Mouse (Mus musculus) induced T-regulatory cell, adult 2 months (primary cell): Measurements from ENCODE around the gene Tpcn2.

ENCODE experiments used
- DNase-seq: peaks from one replicate; pipeline ENCODE4 v3.0.0-alpha.2; 2012; ENCODE audit warnings: low read depth

Gene Tpcn2

DNA sequence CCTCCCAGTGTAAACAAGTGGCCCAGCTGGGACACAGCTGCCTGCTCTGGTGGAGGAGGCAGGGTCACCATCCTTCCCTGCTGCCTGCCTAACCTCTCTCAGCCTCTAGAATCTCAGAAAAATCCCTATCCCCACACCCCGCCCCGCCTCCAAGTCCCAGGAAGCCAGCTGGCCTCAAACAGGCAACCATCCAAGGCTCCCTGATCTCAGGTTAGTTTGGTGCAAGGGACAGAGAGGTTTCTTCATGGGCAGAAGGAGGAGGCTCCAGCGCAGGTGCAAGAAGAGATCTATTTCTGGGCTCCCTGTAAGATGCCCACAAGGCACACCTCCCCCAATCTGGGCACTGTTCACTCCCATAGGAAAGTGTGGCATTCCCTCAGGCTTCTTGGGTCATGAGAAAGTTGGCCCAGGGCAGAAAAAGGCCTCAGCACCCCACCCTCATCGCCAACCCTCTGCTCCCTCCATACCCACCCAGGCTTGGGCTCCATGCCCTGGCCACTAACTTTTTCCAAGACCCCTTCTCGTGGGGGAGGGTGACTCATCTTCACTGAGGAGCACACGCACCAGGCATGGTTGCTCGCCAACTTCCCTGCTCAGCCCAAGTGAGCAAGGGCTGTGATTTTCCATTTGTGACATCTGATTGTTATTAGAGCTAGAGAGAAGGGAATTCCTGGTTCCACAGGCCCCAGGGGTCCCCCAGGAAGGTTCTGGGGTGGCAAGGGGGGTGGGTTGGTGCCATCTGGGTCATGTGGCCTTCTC is 15.9 kb upstream of the Tpcn2 start:
- DNase-seq: no peak

DNA sequence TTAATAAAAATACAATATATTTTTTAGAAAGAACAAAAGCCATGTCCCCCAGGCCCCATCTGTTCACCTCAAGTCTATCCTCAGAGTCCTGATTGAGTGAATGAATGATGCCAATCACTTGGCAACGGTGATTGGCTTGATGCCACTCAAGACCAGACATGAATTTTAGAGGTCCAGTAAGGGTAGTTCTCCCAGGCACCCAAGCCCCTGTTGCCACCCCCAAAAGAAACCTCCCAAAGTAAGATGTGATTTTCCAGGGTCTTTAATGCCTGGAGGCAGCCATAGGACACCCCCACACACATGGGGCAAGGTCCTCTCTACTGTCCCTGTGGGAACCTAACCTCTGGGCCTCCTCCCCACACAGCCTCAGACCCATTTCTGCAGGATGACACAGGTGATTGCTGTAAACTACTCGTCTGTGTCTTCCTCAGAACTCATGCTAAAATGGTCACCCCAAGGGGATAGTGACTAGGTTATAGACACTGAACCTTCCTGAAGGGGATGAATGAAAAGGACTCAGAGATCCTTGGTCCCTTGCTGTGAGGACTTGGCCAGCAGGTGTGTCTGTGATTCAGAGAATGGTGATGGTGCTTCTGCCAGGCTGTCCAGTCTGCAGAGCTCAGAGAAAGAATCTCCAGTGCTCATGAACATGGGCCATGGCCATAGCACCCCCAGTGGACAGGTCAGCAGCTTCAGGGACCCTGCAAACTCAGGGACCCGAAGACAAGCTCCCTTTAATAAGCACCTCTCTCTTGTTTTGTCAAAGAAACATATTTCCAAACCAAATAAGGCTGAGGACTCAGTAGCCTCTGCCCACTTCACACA is 15.1 kb upstream of the Tpcn2 start:
- DNase-seq: no peak

DNA sequence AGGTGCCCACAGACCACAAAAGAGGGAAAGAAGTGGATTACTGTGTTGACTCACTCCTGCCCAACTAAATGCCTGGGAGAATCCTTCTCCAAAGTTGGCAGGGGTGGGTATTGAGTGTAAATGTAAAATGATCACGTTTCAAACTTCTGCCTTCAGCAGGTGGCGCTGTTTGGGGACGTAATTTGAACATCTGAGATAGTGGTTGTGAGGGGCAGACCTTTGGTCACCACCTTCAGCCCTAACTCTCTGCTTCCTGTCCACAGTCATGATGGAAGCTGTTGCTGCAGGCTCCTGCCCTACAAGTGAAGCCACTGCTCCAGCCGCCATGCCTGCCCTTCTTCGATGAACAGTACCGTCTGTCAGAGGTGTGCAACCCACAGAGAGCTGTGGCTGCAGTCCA is 10.0 kb upstream of the Tpcn2 start:
- DNase-seq: peak; percentile 29

DNA sequence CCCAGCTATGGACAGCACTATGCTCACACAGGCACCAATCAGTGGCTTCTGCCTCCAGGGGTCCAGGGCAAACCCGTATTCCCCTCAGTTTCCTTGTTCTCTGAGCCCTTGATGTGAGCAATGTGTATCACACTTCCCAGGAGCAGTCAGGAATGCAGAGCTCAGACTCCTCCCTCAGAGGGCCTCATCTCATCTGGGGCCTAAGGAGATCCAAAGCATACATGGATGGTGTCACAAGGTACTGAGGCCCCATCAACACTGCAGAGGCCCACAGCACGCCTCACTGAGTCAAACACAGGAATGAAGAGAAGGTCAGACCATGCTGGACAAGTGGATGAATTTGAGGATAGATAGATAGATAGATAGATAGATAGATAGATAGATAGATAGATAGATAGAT is 8.9 kb upstream of the Tpcn2 start:
- DNase-seq: no peak

- DNase-seq: no peak
Measured at GRCm38 (mm10) chr7:145291847-145292246, 8.0 kb upstream of the Tpcn2 start.

DNA sequence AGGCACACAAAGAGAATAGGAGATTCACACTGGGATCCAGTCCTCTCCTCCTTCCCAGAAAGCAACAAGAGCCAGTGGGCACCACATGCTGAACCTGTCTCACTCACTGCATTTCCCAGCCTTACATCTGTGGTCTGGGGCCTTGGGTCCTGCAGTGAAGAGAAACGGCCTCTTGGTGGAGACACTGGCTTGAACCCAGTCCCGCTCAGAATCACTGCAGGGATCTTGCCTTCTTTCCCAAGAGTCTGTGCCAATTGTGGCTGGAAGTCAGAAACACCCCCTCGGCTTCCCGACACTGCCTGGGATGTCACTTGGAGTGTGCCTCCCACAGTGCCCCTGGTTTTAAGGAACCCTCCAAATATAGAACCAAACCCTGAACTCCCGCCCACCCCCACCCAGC is 5.5 kb upstream of the Tpcn2 start:
- no peak for DNase-seq

GRCm38 (mm10) chr7:145287410-145287809 is 3.6 kb upstream of the Tpcn2 start:
- DNase-seq: no peak

GRCm38 (mm10) chr7:145285476-145285875 is 1.7 kb upstream of the Tpcn2 start:
- no peak for DNase-seq

DNA sequence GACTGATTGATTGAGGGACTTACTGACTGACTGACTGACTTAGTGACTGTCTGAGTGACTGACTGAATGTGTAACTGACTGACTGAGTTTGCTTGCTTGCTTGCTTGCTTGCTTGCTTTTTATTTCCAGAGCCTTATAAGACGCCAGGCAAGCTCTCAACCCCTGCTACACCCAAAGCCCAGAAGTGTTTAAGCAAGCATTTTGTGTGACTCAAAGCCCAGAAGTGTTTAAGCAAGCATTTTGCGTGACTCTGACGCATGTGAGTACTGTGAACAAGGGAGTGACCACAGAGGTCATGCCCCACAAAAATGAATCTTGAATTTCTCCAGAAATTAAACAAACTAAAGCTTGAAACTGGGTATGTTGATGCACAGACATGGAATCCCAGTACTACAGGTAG is 482 bp upstream of the Tpcn2 start:
- DNase-seq: no peak

GRCm38 (mm10) chr7:145283041-145283440 is 770 bp downstream of the Tpcn2 start:
- DNase-seq: no peak

DNA sequence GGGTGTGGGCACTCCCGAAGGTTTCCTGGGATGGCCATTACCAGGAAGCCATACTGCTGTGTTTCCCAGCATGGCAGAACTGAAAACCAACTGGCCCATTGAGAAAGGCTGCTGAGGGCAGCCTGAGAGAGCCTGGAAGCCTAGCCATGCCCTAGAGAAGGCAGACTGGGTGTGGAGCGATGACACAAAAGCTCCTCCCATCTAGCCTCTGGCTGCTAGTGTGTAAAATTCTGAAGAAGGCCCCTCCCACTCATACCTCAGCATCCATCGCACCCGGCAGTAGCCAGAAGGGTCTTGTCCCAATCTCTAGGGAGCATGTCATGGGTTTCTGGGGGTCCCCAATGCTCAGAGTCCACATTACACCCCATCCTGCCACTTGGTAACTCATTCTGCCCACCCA is 2.4 kb downstream of the Tpcn2 start:
- DNase-seq: no peak

GRCm38 (mm10) chr7:145275488-145275887 is 8.3 kb downstream of the Tpcn2 start:
- DNase-seq: no peak

DNA sequence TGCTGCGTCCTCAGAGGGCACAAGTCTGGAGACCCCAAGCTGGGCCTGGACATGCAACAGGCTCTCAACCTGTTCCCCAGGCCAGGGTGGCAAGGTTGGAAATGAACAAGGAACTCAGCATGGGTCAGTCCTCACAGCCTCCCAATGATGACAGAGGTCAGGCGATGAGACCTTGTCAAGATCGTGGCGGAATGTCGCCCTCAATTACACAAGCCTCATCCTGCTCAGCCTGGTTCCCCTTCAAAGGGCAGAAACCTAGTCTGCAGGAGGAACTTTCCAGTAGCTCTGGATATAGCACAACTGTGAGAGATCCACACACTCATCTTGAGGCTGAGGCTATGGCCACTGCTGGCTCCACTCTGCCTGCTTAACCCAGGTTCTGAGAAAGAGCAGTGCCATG is 12.9 kb downstream of the Tpcn2 start:
- DNase-seq: no peak

DNA sequence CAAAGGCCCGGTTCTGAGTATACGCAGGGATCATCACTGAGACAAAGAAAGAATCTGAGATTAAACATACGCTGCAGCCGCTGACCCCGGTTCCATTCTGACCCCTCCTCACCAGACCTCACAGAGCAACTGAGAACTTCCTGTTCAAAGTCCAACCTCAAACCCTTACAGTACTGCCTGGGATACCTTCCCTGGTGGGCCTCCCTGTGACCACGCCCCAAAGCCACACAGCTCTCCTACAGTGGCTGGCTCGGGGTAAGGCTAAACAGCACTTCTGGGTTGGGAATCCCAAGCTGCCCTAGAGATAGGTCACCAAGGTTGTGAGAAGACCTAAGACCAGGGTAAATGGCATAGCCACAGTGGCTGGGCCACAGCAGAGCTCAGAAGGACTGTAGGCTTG is 14.9 kb downstream of the Tpcn2 start:
- DNase-seq: no peak

- no peak for DNase-seq
Measured at GRCm38 (mm10) chr7:145266011-145266410, 17.8 kb downstream of the Tpcn2 start.

DNA sequence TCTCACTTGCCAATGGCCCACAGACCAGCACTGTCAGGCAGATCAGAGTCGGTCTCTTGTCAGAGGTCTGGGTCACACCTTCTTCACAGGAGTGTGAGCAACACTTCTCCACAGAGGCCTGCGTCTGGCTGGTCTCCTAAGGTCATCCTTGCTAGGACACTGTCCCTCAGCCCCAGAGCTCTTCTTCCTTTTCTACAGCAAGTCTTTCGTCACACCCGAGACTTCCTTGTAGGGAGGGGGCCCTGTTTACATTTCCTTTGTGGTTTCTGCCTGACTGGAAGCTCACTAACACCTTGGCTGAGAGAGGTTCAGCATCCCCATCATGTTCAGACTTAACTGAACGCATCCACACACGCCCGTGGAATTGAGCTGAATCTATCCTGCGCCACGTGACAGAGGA is 19.6 kb downstream of the Tpcn2 start:
- no peak for DNase-seq

DNA sequence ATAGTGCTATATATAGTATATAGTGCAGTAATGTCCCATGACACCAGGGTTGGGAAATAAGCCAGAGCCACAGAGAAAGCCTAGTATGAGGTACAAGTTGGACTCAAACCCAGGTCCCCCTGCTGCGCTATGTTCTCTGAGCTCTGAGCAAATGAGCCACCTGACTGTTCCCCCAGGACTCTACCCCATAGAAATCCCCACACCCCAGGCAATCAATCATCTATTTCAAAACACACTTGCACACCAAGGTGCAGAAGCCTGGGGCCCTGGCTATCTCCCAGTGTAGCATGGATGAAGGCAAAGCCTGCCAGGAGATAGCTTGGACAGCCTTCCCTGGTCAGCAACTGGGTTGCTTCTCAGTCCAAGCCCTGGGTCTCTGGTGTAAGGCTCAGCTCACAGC is 27.7 kb downstream of the Tpcn2 start:
- no peak for DNase-seq

- no peak for DNase-seq
Measured at GRCm38 (mm10) chr7:145253986-145254630, 29.7 kb downstream of the Tpcn2 start.

DNA sequence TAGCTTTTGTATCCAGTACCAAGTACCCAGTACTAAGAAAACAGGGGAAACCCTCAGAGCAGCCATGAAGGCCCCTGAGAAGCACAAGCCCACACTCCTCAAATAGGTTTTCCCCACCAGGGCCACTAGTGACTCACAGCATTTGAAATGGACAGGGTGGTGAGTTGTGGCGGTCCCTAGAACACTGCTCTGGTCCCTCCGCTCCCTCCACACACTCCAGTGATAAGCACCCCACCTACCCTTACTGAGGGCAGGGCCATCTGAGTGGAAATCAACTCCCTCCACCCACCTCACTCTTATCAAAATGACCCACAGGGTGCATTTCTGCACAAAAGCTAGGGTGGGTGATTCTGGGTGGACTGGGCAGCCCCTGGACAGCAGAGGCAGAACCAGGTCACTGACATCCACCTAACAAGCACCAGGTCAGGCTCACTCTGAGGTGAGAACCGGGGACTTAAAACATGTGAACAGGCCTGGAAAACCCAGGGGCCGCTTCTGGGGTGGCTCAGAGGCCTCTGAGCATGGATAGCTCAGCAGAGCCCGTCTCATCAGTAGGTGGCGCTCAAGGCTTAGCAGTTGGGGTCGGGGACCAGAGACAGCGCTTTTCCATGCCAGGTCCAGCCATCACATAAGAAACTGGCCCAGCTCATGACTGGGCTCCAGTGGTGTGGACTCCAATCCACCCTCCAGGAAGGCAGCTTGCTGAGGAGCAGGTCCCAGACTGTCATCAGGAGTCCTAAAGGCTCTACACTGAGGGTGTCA is 30.9 kb downstream of the Tpcn2 start:
- peak; percentile 67 for DNase-seq

GRCm38 (mm10) chr7:145250225-145250624 is 33.6 kb downstream of the Tpcn2 start:
- no peak for DNase-seq

DNA sequence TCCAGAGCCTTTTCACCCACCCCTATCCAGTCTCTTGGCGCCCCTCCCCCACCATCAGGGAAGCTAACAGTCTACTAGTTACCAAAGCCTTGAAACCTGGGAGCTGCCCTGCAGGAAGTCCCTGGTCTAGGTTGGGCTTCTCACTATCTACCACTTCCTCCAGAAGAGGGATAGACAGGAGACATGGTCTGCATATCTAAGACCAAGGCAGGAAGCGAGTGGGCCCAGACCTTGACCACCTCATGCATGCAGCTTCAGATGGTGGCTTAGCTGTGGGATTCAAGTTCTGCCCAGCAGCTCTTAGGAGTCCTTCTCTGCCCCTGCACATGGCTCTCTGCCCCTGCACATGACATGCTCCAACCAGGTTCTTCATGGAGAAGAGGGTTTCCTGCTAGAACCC is 34.9 kb downstream of the Tpcn2 start:
- DNase-seq: no peak
